Comparison of ENCODE assay signal across 20 mouse cellular contexts in genomic region chr9:45774088-45774487, GRCm38 (mm10). TPM values are rescaled to one million over a fixed set of nuclear protein-coding genes. Genes with fewer than 3 reads are reported as not detected.
DNase-seq lines count a peak whose midpoint lies in the region; ATAC-seq and TF ChIP-seq lines count a peak whose summit lies in the region.
"Had no signal": no experiment of that assay in that cellular context is flagged by ENCODE, and none has a peak within 500 bp of the region (broad histone marks: within the 10 kb centered on the region; RNA-seq: fewer than 3 reads in every experiment).

No protein-coding gene starts in this region.

- whole genome bisulfite sequencing in hindbrain, embryonic 13.5 days: 85% methylated on average over 6 of the region's 6 CpGs
- 87% methylated on average over 6 of the region's 6 CpGs for WGBS in hindbrain, embryonic 12.5 days
- 84% methylated on average over 6 of the region's 6 CpGs for WGBS in lung, embryonic 14.5 days
- 88% methylated on average over 6 of the region's 6 CpGs for WGBS in stomach, postnatal 0 days

- TF ChIP-seq CTCF in lung, embryonic 14.5 days (IDR thresholded peaks at IDR 0.05; ENCODE audit: low read depth): no peak
- TF ChIP-seq CTCF in MEL (IDR thresholded peaks at IDR 0.05 in 2 of 3, conservative IDR thresholded peaks at IDR 0.05 in 1 of 3; ENCODE audit: control insufficient read depth in 1 of 3, insufficient read depth in 1 of 3, low read depth in 2 of 3, low read length in 3 of 3, poor library complexity in 1 of 3, severe bottlenecking in 1 of 3): peak in 2 of 3 experiments; percentile 23 to 46; a peak in 2 of 6 replicates
- 0 out of 2 replicates have a peak, but pooled peaks have one; percentile 16 for TF ChIP-seq CTCF in stomach, postnatal 0 days (IDR thresholded peaks at IDR 0.05; ENCODE audit: low read depth)

- no peak overlapping the region for H3K27ac ChIP-seq in hindbrain, embryonic 13.5 days
- no peak overlapping the region for H3K27ac ChIP-seq in hindbrain, embryonic 12.5 days
- H3K27ac ChIP-seq in lung, embryonic 14.5 days (ENCODE audit: low read depth): no peak overlapping the region
- H3K27ac ChIP-seq in MEL (ENCODE audit: control insufficient read depth, low read depth, low read length): no peak overlapping the region
- no peak overlapping the region for H3K27ac ChIP-seq in stomach, postnatal 0 days (replicated peaks)
- H3K27ac ChIP-seq: hindbrain, embryonic 14.5 days; limb, embryonic 15.5 days; neural tube, embryonic 15.5 days had no signal

- H3K27me3 ChIP-seq in hindbrain, embryonic 13.5 days: no peaks in the 10 kb centered on the region
- H3K27me3 ChIP-seq in hindbrain, embryonic 12.5 days: no peaks in the 10 kb centered on the region
- no peaks in the 10 kb centered on the region for H3K27me3 ChIP-seq in lung, embryonic 14.5 days (ENCODE audit: insufficient read depth, low read length)
- H3K27me3 ChIP-seq in MEL (ENCODE audit: control insufficient read depth in 1 of 2, insufficient read depth in 2 of 2, low read length in 2 of 2): no peaks in the 10 kb centered on the region
- no peaks in the 10 kb centered on the region for H3K27me3 ChIP-seq in stomach, postnatal 0 days (ENCODE audit: control insufficient read depth, insufficient read depth, low read length)
- H3K27me3 ChIP-seq: limb, embryonic 15.5 days; neural tube, embryonic 15.5 days; Patski had no signal

- peaks cover 87% of the 10 kb centered on the region for H3K36me3 ChIP-seq in hindbrain, embryonic 13.5 days
- H3K36me3 ChIP-seq in hindbrain, embryonic 12.5 days: peaks cover 68% of the 10 kb centered on the region
- H3K36me3 ChIP-seq in lung, embryonic 14.5 days (ENCODE audit: insufficient read depth): peaks cover 65% of the 10 kb centered on the region
- H3K36me3 ChIP-seq in MEL (ENCODE audit: control insufficient read depth in 1 of 2, insufficient read depth in 2 of 2, low read length in 2 of 2): no peaks in the 10 kb centered on the region
- H3K36me3 ChIP-seq in stomach, postnatal 0 days (ENCODE audit: control insufficient read depth, insufficient read depth, low read length): peaks cover 9% of the 10 kb centered on the region; the same call in 1 of the 2 replicates

- peak; percentile 8 for DNase-seq in lung, embryonic 14.5 days
- DNase-seq in lung, postnatal 25 days (ENCODE audit: low spot score): no peak
- DNase-seq in MEL (ENCODE audit: low read depth, low spot score): no peak
- DNase-seq in stomach, postnatal 0 days (ENCODE audit: low spot score): no peak
- DNase-seq in layer of hippocampus, adult 8-10 months (ENCODE audit: low spot score in 2 of 2): no peak
- DNase-seq: adrenal gland, postnatal 25 days; cerebellum, adult 9-10 months; embryo, embryonic 11 days; gastrocnemius, postnatal 14 days; kidney, adult 11 months; kidney, postnatal 14 days; right cerebral cortex, postnatal 4 days; thymus, adult 18-20 months had no signal

- no peak overlapping the region for H3K4me3 ChIP-seq in hindbrain, embryonic 13.5 days
- H3K4me3 ChIP-seq in hindbrain, embryonic 12.5 days: no peak overlapping the region
- H3K4me3 ChIP-seq in lung, embryonic 14.5 days (ENCODE audit: low read depth, low read length): no peak overlapping the region
- no peak overlapping the region for H3K4me3 ChIP-seq in MEL (ENCODE audit: control insufficient read depth in 1 of 2, insufficient read depth in 1 of 2, low read depth in 2 of 2, low read length in 2 of 2)
- H3K4me3 ChIP-seq in stomach, postnatal 0 days (ENCODE audit: low read depth, low read length): no peak overlapping the region
- H3K4me3 ChIP-seq: limb, embryonic 15.5 days; neural tube, embryonic 15.5 days had no signal

- ATAC-seq in hindbrain, embryonic 13.5 days (ENCODE audit: low FRiP score): no peak
- ATAC-seq in hindbrain, embryonic 12.5 days (ENCODE audit: low FRiP score): no peak
- no peak for ATAC-seq in lung, embryonic 14.5 days (ENCODE audit: insufficient read depth)
- ATAC-seq in stomach, postnatal 0 days (ENCODE audit: low FRiP score, low TSS enrichment): no peak
- ATAC-seq: activated CD4-positive, CD25-positive, alpha-beta regulatory T cell, adult 4 months; Patski had no signal

- peak; percentile 27 for TF ChIP-seq RAD21 in MEL (IDR thresholded peaks at IDR 0.05; ENCODE audit: low read depth, low read length)

- H3K4me2 ChIP-seq in hindbrain, embryonic 13.5 days: no peak overlapping the region
- no peak overlapping the region for H3K4me2 ChIP-seq in hindbrain, embryonic 12.5 days (replicated peaks)
- no peak overlapping the region for H3K4me2 ChIP-seq in lung, embryonic 14.5 days
- H3K4me2 ChIP-seq in stomach, postnatal 0 days (replicated peaks; ENCODE audit: low read depth): no peak overlapping the region
- H3K4me2 ChIP-seq: hindbrain, embryonic 14.5 days; limb, embryonic 15.5 days; neural tube, embryonic 15.5 days had no signal

- no peak for TF ChIP-seq EP300 in MEL (IDR thresholded peaks at IDR 0.05; ENCODE audit: low read depth in 1 of 2, low read length in 2 of 2)
- no peak for TF ChIP-seq EP300 in stomach, postnatal 0 days (optimal IDR thresholded peaks at IDR 0.05)

- no peaks in the 10 kb centered on the region for H3K9me3 ChIP-seq in hindbrain, embryonic 13.5 days
- H3K9me3 ChIP-seq in hindbrain, embryonic 12.5 days (replicated peaks): no peaks in the 10 kb centered on the region
- no peaks in the 10 kb centered on the region for H3K9me3 ChIP-seq in lung, embryonic 14.5 days (ENCODE audit: low read depth, low read length)
- H3K9me3 ChIP-seq in MEL (replicated peaks; ENCODE audit: insufficient read depth, low read length): no peaks in the 10 kb centered on the region
- H3K9me3 ChIP-seq in stomach, postnatal 0 days (ENCODE audit: control insufficient read depth, low read length): no peaks in the 10 kb centered on the region
- H3K9me3 ChIP-seq: limb, embryonic 15.5 days; neural tube, embryonic 15.5 days had no signal

- H3K79me2 ChIP-seq in MEL (ENCODE audit: control insufficient read depth, insufficient read depth, low read length, poor library complexity): no peaks in the 10 kb centered on the region

- no peak for TF ChIP-seq POLR2A in MEL (IDR thresholded peaks at IDR 0.05; ENCODE audit: control insufficient read depth in 1 of 2, insufficient read depth in 1 of 2, low read depth in 1 of 2, low read length in 2 of 2, poor library complexity in 1 of 2)

- H3K4me1 ChIP-seq in hindbrain, embryonic 13.5 days (replicated peaks): 0 out of 2 replicates have a peak, but pooled peaks cover 3% of the 10 kb centered on the region
- no peaks in the 10 kb centered on the region for H3K4me1 ChIP-seq in hindbrain, embryonic 12.5 days
- no peaks in the 10 kb centered on the region for H3K4me1 ChIP-seq in lung, embryonic 14.5 days (ENCODE audit: insufficient read depth)
- H3K4me1 ChIP-seq in MEL (ENCODE audit: control insufficient read depth in 1 of 2, insufficient read depth in 2 of 2, low read length in 2 of 2): no peaks in the 10 kb centered on the region; a peak in 1 of 4 replicates
- no peaks in the 10 kb centered on the region for H3K4me1 ChIP-seq in stomach, postnatal 0 days (replicated peaks; ENCODE audit: control insufficient read depth, insufficient read depth)
- H3K4me1 ChIP-seq: limb, embryonic 15.5 days; neural tube, embryonic 15.5 days had no signal

- H3K9ac ChIP-seq in hindbrain, embryonic 13.5 days: 0 out of 2 replicates have a peak overlapping the region, but pooled peaks have one; percentile 24
- no peak overlapping the region for H3K9ac ChIP-seq in hindbrain, embryonic 12.5 days
- no peak overlapping the region for H3K9ac ChIP-seq in lung, embryonic 14.5 days
- no peak overlapping the region for H3K9ac ChIP-seq in MEL (ENCODE audit: control insufficient read depth, low read depth, low read length, poor library complexity, severe bottlenecking)
- H3K9ac ChIP-seq in stomach, postnatal 0 days (ENCODE audit: low read length): no peak overlapping the region
- H3K9ac ChIP-seq: hindbrain, embryonic 14.5 days; limb, embryonic 15.5 days; neural tube, embryonic 15.5 days had no signal

TF ChIP-seq in MEL, 35 proteins besides CTCF, POLR2A, EP300 and RAD21:
- TF ChIP-seq USF1 (IDR thresholded peaks at IDR 0.05; ENCODE audit: low read depth, low read length) (no peak), MXI1 (IDR thresholded peaks at IDR 0.05; ENCODE audit: low read depth, low read length) (no peak), SMC3 (IDR thresholded peaks at IDR 0.05; ENCODE audit: low read depth, low read length) (peak; percentile 35; the same call in 1 of the 2 replicates)

RNA-seq across cellular contexts. Expression of gene Cep164, which starts 54.4 kb away (rescaled TPM):
- polyA plus RNA-seq in hindbrain, embryonic 13.5 days (2015; fragmentation: Nextera tagmentation; extraction: Ambion mirVana): 12.4 and 15.8 TPM in 2 replicates
- polyA plus RNA-seq in hindbrain, embryonic 12.5 days (2016; fragmentation: Nextera tagmentation; extraction: Ambion mirVana): 17.7 and 18.8 TPM in 2 replicates
- 23.2 and 26.9 TPM in 2 replicates for polyA plus RNA-seq in lung, embryonic 14.5 days (2014; fragmentation: Nextera tagmentation; extraction: Ambion mirVana)
- 7.8 and 7.9 TPM in 2 replicates for total RNA-seq in MEL (2012; rRNA removed)
- 10 to 100 TPM in 1 of 2 experiments, not detected in 1; 14.2 TPM for polyA plus RNA-seq in MEL (2012; ENCODE audit: insufficient read depth in 1 of 2, insufficient read length in 2 of 2, low read depth in 1 of 2, low replicate concordance in 2 of 2, missing spikeins in 1 of 2)
- polyA plus RNA-seq in stomach, postnatal 0 days (2015; fragmentation: Nextera tagmentation; extraction: Ambion mirVana): 12.9 TPM in 2 replicates
- 10 to 100 TPM; 14.6 to 20.3 (median 17.8) TPM for total RNA-seq in layer of hippocampus, adult 8-10 months (2022)
